Mouse (Mus musculus) kidney, adult 2 months (tissue): ENCODE data around the gene Olfr1048.

Source experiments
- CTCF ChIP-seq: fragments of 200-500 bp; conservative IDR thresholded peaks from 2 replicates; pipeline ENCODE4 v1.5.1; 2011; ENCODE audit warnings: low read depth, mild to moderate bottlenecking, control low read depth, low read length, moderate library complexity, mixed read lengths; ENCODE audit not compliant: insufficient read depth, insufficient read length
- POLR2A ChIP-seq: fragments of 200-500 bp; IDR thresholded peaks from one replicate; pipeline ENCODE4 v1.6.1; 2011; ENCODE audit warnings: low read depth, low read length, control low read depth

DNA sequence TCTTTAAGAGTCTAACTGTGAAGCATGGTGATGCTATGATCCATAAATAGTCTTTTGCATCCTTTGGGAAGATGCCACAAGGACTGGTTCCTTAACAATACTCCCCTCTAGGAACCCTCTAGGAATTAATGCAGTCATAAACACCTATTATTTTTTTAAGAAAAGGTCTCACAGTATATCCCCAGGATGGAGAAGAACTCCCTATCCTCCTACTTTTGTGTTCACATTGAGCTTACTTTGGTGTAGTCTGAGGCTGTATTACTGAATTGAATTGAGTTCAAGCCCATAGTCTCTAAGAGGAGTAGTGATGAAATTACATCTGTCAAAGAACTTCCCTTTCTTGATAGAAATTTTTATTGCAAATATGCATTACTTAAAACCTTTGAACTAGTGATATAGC is 37.2 kb downstream of the Olfr1048 start, which contains the start of gene Olfr1045:
- TF ChIP-seq POLR2A (no peak), CTCF (no peak)
